Mouse (Mus musculus) liver, embryonic 14.5 days (tissue): ENCODE measurements at regions not wholly inside any gene's neighbourhood (a gene's known extent, or its start where the extent isn't known, plus 50 kb on each side); places are given as distances from the start of the nearest gene placed in this dataset.

ENCODE experiments used
- ATAC-seq: fragments of 200-750 bp; cut with Nextera tagmentation; 2 replicates; pipeline ENCODE4 v1.8.0; 2017; ENCODE audit warnings: moderate number of reproducible peaks, mild to moderate bottlenecking, moderate library complexity; ENCODE audit not compliant: insufficient read depth
- DNase-seq, 3 experiments: peaks; one replicate each; pipeline ENCODE4 v3.0.0-alpha.2; 2012 to 2013; ENCODE audit warnings: low read depth in 3 of 3, low spot score in 3 of 3
- H3K27ac ChIP-seq: fragments of 300-500 bp; sonication (generic); 2 replicates; pipeline ENCODE4 v1.5.1; 2014; ENCODE audit warnings: moderate library complexity, mild to moderate bottlenecking, control low read depth, inconsistent platforms
- H3K27me3 ChIP-seq: fragments of 300-500 bp; sonication (generic); 2 replicates; pipeline ENCODE4 v1.6.1; 2014; ENCODE audit warnings: mild to moderate bottlenecking, low read length, moderate library complexity; ENCODE audit not compliant: control insufficient read depth, insufficient read depth
- H3K36me3 ChIP-seq: fragments of 300-500 bp; sonication (generic); replicated peaks from 2 replicates; pipeline ENCODE4 v1.6.1; 2014; ENCODE audit warnings: low read depth; ENCODE audit not compliant: control insufficient read depth, insufficient read depth
- H3K4me1 ChIP-seq, 2 experiments: fragments of 200-500 bp in 1 of 2; fragments of 300-500 bp in 1 of 2; sonication (generic) in 1 of 2; replicated peaks; 2 replicates each; pipeline ENCODE4 v1.6.1; 2012 to 2014; ENCODE audit warnings: antibody characterized with exemption in 1 of 2, inconsistent platforms in 1 of 2, low read length in 1 of 2; ENCODE audit not compliant: control insufficient read depth in 2 of 2, insufficient read depth in 2 of 2
- H3K4me2 ChIP-seq: fragments of 300-500 bp; sonication (generic); 2 replicates; pipeline ENCODE4 v1.6.1; 2014; ENCODE audit warnings: low read depth, mild to moderate bottlenecking, control low read depth, moderate library complexity
- H3K4me3 ChIP-seq, 2 experiments: fragments of 200-500 bp in 1 of 2; fragments of 300-500 bp in 1 of 2; sonication (generic) in 1 of 2; 2 replicates each; pipeline ENCODE4 v1.5.1; 2012 to 2014; ENCODE audit warnings: low read depth in 2 of 2, low read length in 2 of 2, mild to moderate bottlenecking in 2 of 2, control low read depth in 1 of 2, inconsistent platforms in 1 of 2, moderate library complexity in 1 of 2; ENCODE audit not compliant: insufficient read depth in 1 of 2
- H3K9ac ChIP-seq: fragments of 300-500 bp; sonication (generic); replicated peaks from 2 replicates; pipeline ENCODE4 v1.6.1; 2014; ENCODE audit warnings: mild to moderate bottlenecking, control low read depth, moderate library complexity
- H3K9me3 ChIP-seq: fragments of 300-500 bp; sonication (generic); 2 replicates; pipeline ENCODE4 v1.6.1; 2016; ENCODE audit warnings: low read length, mixed read lengths; ENCODE audit not compliant: control insufficient read depth
- CTCF ChIP-seq: IDR thresholded peaks from 2 replicates; pipeline ENCODE4 v1.5.1; 2016; ENCODE audit warnings: antibody characterized with exemption, low read depth, control low read depth
- EP300 ChIP-seq: IDR thresholded peaks from 2 replicates; pipeline ENCODE4 v1.6.1; 2016; ENCODE audit warnings: antibody characterized with exemption, low read depth
- WGBS: fragments of 180-500 bp; shearing (Covaris S2); extraction: QIAGEN DNeasy Blood & Tissue Kit; methylation state at CpG from one replicate; pipeline ENCODE4 v1.1.7; 2014; ENCODE audit not compliant: insufficient replicate concordance; 5-methylcytosine and 5-hydroxymethylcytosine counted together

DNA sequence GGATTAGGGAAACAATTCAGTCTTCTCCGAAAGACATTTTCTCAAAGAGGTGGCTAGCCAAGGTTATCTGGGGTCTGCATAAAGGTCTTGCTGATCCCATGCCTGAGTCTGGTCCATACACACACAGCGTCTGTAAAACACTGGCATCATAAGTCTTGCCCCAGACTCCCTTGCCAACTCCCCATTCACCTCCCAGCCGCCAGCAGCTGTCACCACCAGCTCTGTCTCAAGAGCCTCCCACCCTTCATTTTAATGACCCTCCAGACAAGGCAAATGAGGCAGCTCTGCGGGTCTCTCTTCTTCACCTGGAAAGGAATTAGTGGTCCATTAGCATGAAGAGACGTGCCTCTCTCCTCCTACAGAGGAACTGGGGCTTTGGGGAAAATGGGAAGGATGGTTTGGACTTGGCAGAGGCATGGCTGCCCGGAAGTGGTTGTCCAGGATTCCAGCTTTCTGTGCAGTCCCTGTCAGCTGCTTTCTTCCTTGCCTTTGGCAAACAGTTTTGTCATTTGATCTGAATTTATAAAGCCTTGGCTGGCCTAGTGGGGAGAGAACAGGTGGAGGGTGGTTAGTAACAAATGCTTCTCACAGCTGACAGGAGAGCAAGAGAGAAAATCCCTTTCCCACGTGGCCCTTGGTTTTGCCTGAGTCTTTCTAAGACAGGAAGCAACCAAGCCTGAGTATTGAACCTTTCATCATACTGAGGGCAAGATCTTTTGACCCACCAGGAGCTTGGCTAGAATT, 173.3 kb upstream of the Opcml start:
- DNase-seq = no peak
- Histone ChIP-seq H3K4me2 (no peak overlapping the region), H3K4me3 (no peak overlapping the region), H3K4me1 (no peaks in the 10 kb centered on the region), H3K27ac (no peak overlapping the region), H3K9ac (no peak overlapping the region), H3K9me3 (no peaks in the 10 kb centered on the region), H3K27me3 (no peaks in the 10 kb centered on the region), H3K36me3 (no peaks in the 10 kb centered on the region)
- no peak for TF ChIP-seq CTCF
- no peak for TF ChIP-seq EP300
- 35% methylated on average over 7 of the region's 7 CpGs for WGBS
- no peak for ATAC-seq

DNA sequence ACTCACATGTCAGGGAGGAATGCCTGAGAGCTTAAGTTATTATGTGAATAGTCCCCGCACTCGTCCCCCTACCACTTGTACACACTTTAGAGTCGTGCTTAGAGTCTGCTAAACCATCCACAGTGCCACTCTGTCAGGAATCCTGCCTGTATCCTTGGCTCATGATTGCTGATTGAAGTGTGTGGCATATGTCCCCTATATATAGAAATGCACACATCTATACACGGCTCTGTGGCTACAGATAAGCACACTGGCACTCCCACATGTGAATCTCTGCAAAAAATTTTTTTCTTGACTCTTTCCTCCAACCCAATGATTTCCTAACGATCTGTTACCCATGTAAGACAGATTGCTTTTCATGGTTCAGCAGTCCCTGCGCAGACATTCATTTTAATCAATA, 155.7 kb upstream of the Opcml start:
- Histone ChIP-seq H3K4me2 (no peak overlapping the region), H3K4me3 (no peak overlapping the region), H3K9me3 (no peaks in the 10 kb centered on the region), H3K4me1 (no peaks in the 10 kb centered on the region), H3K36me3 (no peaks in the 10 kb centered on the region), H3K27ac (no peak overlapping the region), H3K27me3 (no peaks in the 10 kb centered on the region), H3K9ac (no peak overlapping the region)
- DNase-seq = no peak
- 40% methylated on average over 6 of the region's 6 CpGs for WGBS
- ATAC-seq = no peak
- no peak for TF ChIP-seq CTCF
- TF ChIP-seq EP300 = no peak

DNA sequence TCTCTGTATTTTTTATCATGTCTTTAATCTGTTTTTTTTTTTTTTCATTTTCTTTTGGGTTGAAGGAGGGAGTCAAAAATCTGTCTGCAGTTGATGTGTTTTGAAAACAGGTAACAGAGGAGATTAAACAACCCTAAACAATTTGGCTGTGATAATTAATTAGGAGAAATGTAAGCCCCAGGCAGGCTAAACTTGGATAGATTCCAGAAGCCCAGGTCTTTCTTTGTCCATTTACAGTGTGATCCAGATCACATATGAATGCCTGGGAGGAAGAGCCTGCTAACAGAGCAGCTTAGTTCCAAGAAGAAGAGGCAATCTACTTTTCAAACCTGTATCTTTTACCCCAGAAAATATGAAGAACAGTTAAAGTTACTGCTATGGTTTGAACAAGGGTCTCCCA, 150.0 kb upstream of the Opcml start:
- Histone ChIP-seq H3K9me3 (no peaks in the 10 kb centered on the region), H3K4me2 (no peak overlapping the region), H3K9ac (no peak overlapping the region), H3K27ac (no peak overlapping the region), H3K4me3 (no peak overlapping the region), H3K36me3 (no peaks in the 10 kb centered on the region), H3K4me1 (peaks cover 0 to 8% of the 10 kb centered on the region in 2 experiments; a peak in 3 of 4 replicates), H3K27me3 (no peaks in the 10 kb centered on the region)
- ATAC-seq (no peak), DNase-seq (no peak)
- TF ChIP-seq CTCF = no peak
- TF ChIP-seq EP300 = no peak

DNA sequence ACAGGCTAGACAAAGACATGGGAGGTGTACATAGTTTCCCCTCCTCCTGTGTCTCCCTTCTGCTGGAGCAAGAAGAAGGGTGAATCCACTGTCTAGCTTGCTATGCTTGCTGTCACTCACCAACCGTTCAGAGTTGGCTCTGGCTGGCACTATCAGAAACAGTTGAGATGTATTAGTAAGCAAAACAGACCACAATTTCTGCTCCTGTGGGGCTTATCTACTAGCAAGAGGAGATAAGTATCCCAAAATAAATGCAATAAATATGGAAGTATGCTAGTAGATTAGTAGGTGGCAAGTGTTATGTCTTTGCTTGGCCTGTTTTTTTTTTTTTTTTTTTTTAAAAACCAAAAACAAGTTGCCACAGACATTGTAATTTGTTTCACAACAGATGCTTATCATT, 147.3 kb upstream of the Opcml start:
- no peak for ATAC-seq
- DNase-seq = no peak
- H3K9me3 ChIP-seq = no peaks in the 10 kb centered on the region
- H3K9ac ChIP-seq = no peak overlapping the region
- 11% methylated on average over 1 of the region's 1 CpGs for WGBS
- H3K27me3 ChIP-seq = no peaks in the 10 kb centered on the region
- no peak overlapping the region for H3K27ac ChIP-seq
- H3K36me3 ChIP-seq = no peaks in the 10 kb centered on the region
- H3K4me1 ChIP-seq = peaks cover 0 to 8% of the 10 kb centered on the region in 2 experiments; a peak in 3 of 4 replicates
- no peak overlapping the region for H3K4me2 ChIP-seq
- H3K4me3 ChIP-seq = no peak overlapping the region
- no peak for TF ChIP-seq EP300

DNA sequence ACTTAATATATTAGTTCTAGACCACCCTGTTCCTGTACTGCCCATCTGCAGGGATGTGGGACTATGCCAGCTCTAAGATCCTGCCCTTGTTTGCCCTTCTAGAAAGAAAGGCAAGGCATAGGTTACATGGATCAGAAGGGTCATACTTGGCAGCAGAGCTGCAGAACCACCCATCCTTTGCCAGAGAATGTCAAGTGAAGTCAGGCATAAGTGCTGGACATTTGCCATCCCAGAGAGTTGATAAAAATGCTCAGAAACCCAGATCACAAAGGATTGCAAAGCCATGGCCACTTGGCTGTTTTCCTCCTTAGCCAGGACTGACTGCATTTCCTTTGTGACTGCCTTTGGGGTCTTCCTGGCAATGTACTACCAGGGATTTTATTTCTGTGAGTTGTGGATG, 146.7 kb upstream of the Opcml start:
- ATAC-seq (no peak), DNase-seq (no peak)
- Histone ChIP-seq H3K36me3 (no peaks in the 10 kb centered on the region), H3K27me3 (no peaks in the 10 kb centered on the region), H3K4me2 (no peak overlapping the region), H3K9ac (no peak overlapping the region), H3K9me3 (no peaks in the 10 kb centered on the region), H3K4me1 (peaks cover 0 to 8% of the 10 kb centered on the region in 2 experiments; a peak in 3 of 4 replicates), H3K27ac (no peak overlapping the region), H3K4me3 (no peak overlapping the region)
- TF ChIP-seq CTCF (no peak), EP300 (no peak)
